Mouse (Mus musculus): ENCODE measurements around the gene Gprin2. TPM values are rescaled to one million over a fixed set of nuclear protein-coding genes. Genes with fewer than 3 reads are reported as not detected.
A peak's percentile ranks its signal among the peaks of the same experiment; 100 is the strongest.

Gprin2 gene
- total and polyA plus RNA-seq, 2 experiments from 2014 or later = 6.9 to 26.0 TPM

DNA sequence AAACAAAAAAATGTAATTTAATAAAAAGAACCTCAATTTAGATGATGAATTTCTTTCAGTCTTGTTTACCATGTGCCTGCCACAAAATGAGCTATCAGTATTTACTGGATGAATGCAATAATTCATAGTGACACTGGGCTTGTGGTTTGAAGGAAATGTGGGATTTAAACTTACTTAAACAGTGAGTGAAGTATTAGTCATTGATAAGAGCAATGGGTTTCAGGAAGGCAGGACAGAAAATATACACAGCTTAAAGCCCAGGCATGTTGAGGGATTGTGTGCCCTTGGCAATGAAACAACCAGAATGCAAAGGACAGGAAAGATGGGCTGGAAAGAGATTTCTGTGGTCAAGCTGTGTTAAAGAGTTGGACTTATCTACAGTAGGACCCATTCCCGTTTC lies 59.1 kb downstream of the Gprin2 start:
- Histone ChIP-seq H3K9me3 (ENCODE audit: low read length) (no peaks in the 10 kb centered on the region), H3K4me3 (ENCODE audit: low read depth, low read length) (no peak overlapping the region), H3K4me2 (ENCODE audit: low read depth) (no peak overlapping the region), H3K27me3 (ENCODE audit: insufficient read depth, low read length) (no peaks in the 10 kb centered on the region; the same call in 1 of the 2 replicates), H3K36me3 (ENCODE audit: insufficient read depth) (no peaks in the 10 kb centered on the region), H3K9ac (no peak overlapping the region), H3K4me1 (ENCODE audit: insufficient read depth) (no peaks in the 10 kb centered on the region), H3K27ac (ENCODE audit: low read depth, low read length) (no peak overlapping the region)
- TF ChIP-seq CTCF (IDR thresholded peaks at IDR 0.05; ENCODE audit: low read depth) = no peak
- WGBS = 89% methylated on average over 1 of the region's 1 CpGs
- DNase-seq (no peak), ATAC-seq (no peak)

GRCm38 (mm10) chr14:34139671-34140664 lies 61.5 kb downstream of the Gprin2 start:
- H3K4me3 ChIP-seq (ENCODE audit: low read depth, low read length) = no peak overlapping the region
- no peak overlapping the region for H3K4me2 ChIP-seq (ENCODE audit: low read depth)
- TF ChIP-seq CTCF (IDR thresholded peaks at IDR 0.05; ENCODE audit: low read depth) = no peak
- no peak overlapping the region for H3K9ac ChIP-seq
- no peaks in the 10 kb centered on the region for H3K27me3 ChIP-seq (ENCODE audit: insufficient read depth, low read length)
- no peaks in the 10 kb centered on the region for H3K36me3 ChIP-seq (ENCODE audit: insufficient read depth)
- H3K27ac ChIP-seq (ENCODE audit: low read depth, low read length) = no peak overlapping the region
- DNase-seq (no peak), ATAC-seq (peak; percentile 20; the same call in 1 of the 2 replicates)
- no peaks in the 10 kb centered on the region for H3K4me1 ChIP-seq (ENCODE audit: insufficient read depth)
- 41% methylated on average over 15 of the region's 15 CpGs for WGBS
- no peaks in the 10 kb centered on the region for H3K9me3 ChIP-seq (ENCODE audit: low read length)

Other genes with a start within 250 kb of the Gprin2 start
- 0.29 and 0.46 TPM in 2 replicates for gene Rbp3, start 247.7 kb downstream of the Gprin2 start, total RNA-seq (2014; rRNA removed)
- 0.16 and 0.34 TPM in 2 replicates for gene Rbp3, start 247.7 kb downstream of the Gprin2 start, polyA plus RNA-seq (2015; fragmentation: Nextera tagmentation; extraction: Ambion mirVana)
- gene Zfp488, start 222.9 kb downstream of the Gprin2 start, total RNA-seq (2014; rRNA removed) = 1.3 and 1.8 TPM in 2 replicates
- 0.36 TPM in 2 replicates for gene Zfp488, start 222.9 kb downstream of the Gprin2 start, polyA plus RNA-seq (2015; fragmentation: Nextera tagmentation; extraction: Ambion mirVana)
- not detected in 2 replicates for gene Gm30083, start 186.5 kb downstream of the Gprin2 start, total RNA-seq (2014; rRNA removed)
- not detected in 2 replicates for gene Gm30083, start 186.5 kb downstream of the Gprin2 start, polyA plus RNA-seq (2015; fragmentation: Nextera tagmentation; extraction: Ambion mirVana)
- gene Gm5460, start 184.9 kb downstream of the Gprin2 start, total RNA-seq (2014; rRNA removed) = not detected in 2 replicates
- gene Gm5460, start 184.9 kb downstream of the Gprin2 start, polyA plus RNA-seq (2015; fragmentation: Nextera tagmentation; extraction: Ambion mirVana) = not detected in 2 replicates
- gene Antxrl, start 148.9 kb downstream of the Gprin2 start, total RNA-seq (2014; rRNA removed) = not detected in 2 replicates
- not detected in 2 replicates for gene Antxrl, start 148.9 kb downstream of the Gprin2 start, polyA plus RNA-seq (2015; fragmentation: Nextera tagmentation; extraction: Ambion mirVana)
- gene Anxa8, start 115.7 kb downstream of the Gprin2 start, total RNA-seq (2014; rRNA removed) = 0.14 and 0.54 TPM in 2 replicates
- gene Anxa8, start 115.7 kb downstream of the Gprin2 start, polyA plus RNA-seq (2015; fragmentation: Nextera tagmentation; extraction: Ambion mirVana) = 0.40 and 0.63 TPM in 2 replicates
- gene A630023A22Rik, start 98.9 kb downstream of the Gprin2 start, total RNA-seq (2014; rRNA removed) = not detected in 2 replicates
- gene A630023A22Rik, start 98.9 kb downstream of the Gprin2 start, polyA plus RNA-seq (2015; fragmentation: Nextera tagmentation; extraction: Ambion mirVana) = not detected in 2 replicates
- gene Npy4r, start 49.2 kb downstream of the Gprin2 start, total RNA-seq (2014; rRNA removed) = 0.08 and 0.19 TPM in 2 replicates
- 0.05 and 0.10 TPM in 2 replicates for gene Npy4r, start 49.2 kb downstream of the Gprin2 start, polyA plus RNA-seq (2015; fragmentation: Nextera tagmentation; extraction: Ambion mirVana)
- gene Syt15, start 17.9 kb upstream of the Gprin2 start, total RNA-seq (2014; rRNA removed) = 1.0 and 1.5 TPM in 2 replicates
- 0.35 and 0.65 TPM in 2 replicates for gene Syt15, start 17.9 kb upstream of the Gprin2 start, polyA plus RNA-seq (2015; fragmentation: Nextera tagmentation; extraction: Ambion mirVana)
- gene Shld2, start 108.8 kb upstream of the Gprin2 start, total RNA-seq (2014; rRNA removed) = 6.3 and 22.0 TPM in 2 replicates
- 4.9 and 7.6 TPM in 2 replicates for gene Shld2, start 108.8 kb upstream of the Gprin2 start, polyA plus RNA-seq (2015; fragmentation: Nextera tagmentation; extraction: Ambion mirVana)
- gene Glud1, start 109.1 kb upstream of the Gprin2 start, total RNA-seq (2014; rRNA removed) = 179 and 182 TPM in 2 replicates
- 96.4 and 114 TPM in 2 replicates for gene Glud1, start 109.1 kb upstream of the Gprin2 start, polyA plus RNA-seq (2015; fragmentation: Nextera tagmentation; extraction: Ambion mirVana)
- not detected in 2 replicates for gene Fam25c, start 153.8 kb upstream of the Gprin2 start, total RNA-seq (2014; rRNA removed)
- gene Fam25c, start 153.8 kb upstream of the Gprin2 start, polyA plus RNA-seq (2015; fragmentation: Nextera tagmentation; extraction: Ambion mirVana) = not detected in 2 replicates
- 1.0 and 2.1 TPM in 2 replicates for gene Sncg, start 173.1 kb upstream of the Gprin2 start, total RNA-seq (2014; rRNA removed)
- gene Sncg, start 173.1 kb upstream of the Gprin2 start, polyA plus RNA-seq (2015; fragmentation: Nextera tagmentation; extraction: Ambion mirVana) = 2.5 and 3.9 TPM in 2 replicates
- gene Mmrn2, start 173.8 kb upstream of the Gprin2 start, total RNA-seq (2014; rRNA removed) = 3.8 and 4.7 TPM in 2 replicates
- gene Mmrn2, start 173.8 kb upstream of the Gprin2 start, polyA plus RNA-seq (2015; fragmentation: Nextera tagmentation; extraction: Ambion mirVana) = 2.4 and 2.7 TPM in 2 replicates